Mouse (Mus musculus) lung, postnatal 0 days (tissue): ENCODE measurements at regions not wholly inside any gene's neighbourhood (a gene's known extent, or its start where the extent isn't known, plus 50 kb on each side); places are given as distances from the start of the nearest gene placed in this dataset.

Experiments used
- ATAC-seq: fragments of 200-750 bp; cut with Nextera tagmentation; 2 replicates; pipeline ENCODE4 v1.8.0; 2017; ENCODE audit warnings: moderate library complexity
- DNase-seq: peaks from one replicate; pipeline ENCODE4 v3.0.0-alpha.2; 2016; ENCODE audit warnings: low spot score
- H3K27ac ChIP-seq: fragments of 300-500 bp; sonication (generic); 2 replicates; pipeline ENCODE4 v1.5.1; 2014; ENCODE audit warnings: antibody characterized with exemption, mild to moderate bottlenecking, low read length, mixed read lengths
- H3K27me3 ChIP-seq: fragments of 300-500 bp; sonication (generic); replicated peaks from 2 replicates; pipeline ENCODE4 v1.6.1; 2014; ENCODE audit warnings: low read length, mixed read lengths; ENCODE audit not compliant: insufficient read depth
- H3K36me3 ChIP-seq: fragments of 300-500 bp; sonication (generic); 2 replicates; pipeline ENCODE4 v1.6.1; 2014; ENCODE audit warnings: low read length, mixed read lengths; ENCODE audit not compliant: insufficient read depth
- H3K4me1 ChIP-seq: fragments of 300-500 bp; sonication (generic); 2 replicates; pipeline ENCODE4 v1.6.1; 2014; ENCODE audit warnings: antibody characterized with exemption, low read depth, low read length, mixed read lengths; ENCODE audit not compliant: insufficient read depth
- H3K4me2 ChIP-seq: fragments of 300-500 bp; sonication (generic); replicated peaks from 2 replicates; pipeline ENCODE4 v1.6.1; 2014; ENCODE audit warnings: low read depth, mild to moderate bottlenecking, low read length, moderate library complexity, mixed read lengths
- H3K4me3 ChIP-seq: fragments of 300-500 bp; sonication (generic); 2 replicates; pipeline ENCODE4 v1.5.1; 2014; ENCODE audit warnings: low read depth, low read length
- H3K9ac ChIP-seq: fragments of 300-500 bp; sonication (generic); replicated peaks from 2 replicates; pipeline ENCODE4 v1.6.1; 2014; ENCODE audit warnings: low read depth, mild to moderate bottlenecking
- H3K9me3 ChIP-seq: fragments of 300-500 bp; sonication (generic); 2 replicates; pipeline ENCODE4 v1.6.1; 2016; ENCODE audit warnings: low read length, mixed read lengths
- CTCF ChIP-seq: IDR thresholded peaks from 2 replicates; pipeline ENCODE4 v1.5.1; 2016; ENCODE audit warnings: antibody characterized with exemption, mild to moderate bottlenecking
- EP300 ChIP-seq: IDR thresholded peaks from 2 replicates; pipeline ENCODE4 v1.6.1; 2016; ENCODE audit warnings: antibody characterized with exemption, mild to moderate bottlenecking, control low read depth
- WGBS: fragments of 180-500 bp; shearing (Covaris S2); extraction: QIAGEN DNeasy Blood & Tissue Kit; methylation state at CpG from one replicate; pipeline ENCODE4 v1.1.7; 2014; 5-methylcytosine and 5-hydroxymethylcytosine counted together

DNA sequence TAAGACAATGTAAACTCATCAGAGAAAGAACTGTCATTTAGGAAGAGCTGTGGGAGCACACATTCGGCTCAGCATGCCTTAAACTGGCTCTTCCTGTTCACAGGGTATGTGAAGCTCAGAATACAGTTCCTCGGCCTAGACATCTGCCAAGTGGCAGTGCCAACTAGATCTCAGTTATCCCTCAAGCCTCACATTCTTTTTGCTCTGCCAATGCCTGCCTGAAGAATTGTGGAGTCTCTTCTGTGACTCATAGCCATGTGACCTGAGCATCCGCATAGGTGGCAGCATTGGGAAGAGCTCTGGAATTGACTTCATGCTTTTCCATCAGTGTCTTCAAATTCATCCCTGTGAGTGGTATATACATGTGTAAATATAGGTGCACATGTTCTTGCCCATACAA lies 59.7 kb downstream of the Prlhr start:
- Histone ChIP-seq H3K9ac (no peak overlapping the region), H3K4me1 (no peaks in the 10 kb centered on the region), H3K27ac (no peak overlapping the region), H3K27me3 (no peaks in the 10 kb centered on the region), H3K4me2 (no peak overlapping the region), H3K36me3 (no peaks in the 10 kb centered on the region), H3K4me3 (no peak overlapping the region), H3K9me3 (no peaks in the 10 kb centered on the region)
- WGBS, result 63% methylated on average over 3 of the region's 3 CpGs
- TF ChIP-seq CTCF (no peak), EP300 (no peak)
- DNase-seq (no peak), ATAC-seq (no peak)

DNA sequence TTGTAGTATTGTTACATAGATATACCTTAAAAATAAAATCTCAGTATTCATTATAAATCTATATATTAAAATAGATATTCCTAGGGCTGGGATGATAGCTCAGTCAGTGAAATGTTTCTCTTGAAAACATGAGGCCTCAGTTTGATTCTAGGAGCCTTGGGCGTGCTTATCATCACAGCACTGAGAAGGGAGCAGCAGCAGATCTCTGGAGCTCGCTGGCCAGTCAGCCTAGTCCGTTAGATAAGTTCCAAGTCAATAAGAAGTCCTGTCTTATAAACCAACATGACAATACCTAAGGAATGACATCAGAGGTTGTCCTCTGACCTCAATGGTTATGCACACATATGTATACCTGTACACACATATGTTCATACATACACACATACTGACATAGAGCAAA lies 68.7 kb downstream of the Prlhr start:
- TF ChIP-seq EP300 (no peak), CTCF (no peak)
- H3K9me3 ChIP-seq, result no peaks in the 10 kb centered on the region
- no peak for DNase-seq
- no peaks in the 10 kb centered on the region for H3K27me3 ChIP-seq
- H3K4me1 ChIP-seq, result no peaks in the 10 kb centered on the region
- no peak overlapping the region for H3K4me2 ChIP-seq
- ATAC-seq, result no peak
- no peaks in the 10 kb centered on the region for H3K36me3 ChIP-seq
- H3K27ac ChIP-seq, result no peak overlapping the region
- WGBS, result 65% methylated on average over 3 of the region's 3 CpGs
- no peak overlapping the region for H3K4me3 ChIP-seq
- H3K9ac ChIP-seq, result no peak overlapping the region

DNA sequence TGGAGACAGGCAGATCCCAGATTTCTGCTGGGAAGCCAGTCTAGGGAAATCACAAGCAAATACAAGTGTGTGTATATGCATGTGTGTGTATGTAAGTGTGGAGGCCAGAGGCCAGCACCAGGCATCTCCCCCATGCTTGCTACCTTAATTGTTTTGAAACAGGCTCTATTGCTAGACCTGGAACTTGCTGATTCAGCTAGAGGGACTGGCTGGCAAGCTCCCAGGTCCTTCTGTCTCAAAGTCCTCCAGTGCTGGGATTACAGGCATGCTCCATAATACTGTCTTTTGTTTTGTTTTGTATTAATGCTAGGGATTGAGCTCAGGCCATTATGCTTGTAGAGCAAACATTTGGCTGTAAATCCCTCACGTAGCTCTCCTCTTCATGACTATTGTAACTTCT lies 70.4 kb downstream of the Prlhr start:
- TF ChIP-seq EP300 (no peak), CTCF (no peak)
- DNase-seq, result no peak
- no peaks in the 10 kb centered on the region for H3K27me3 ChIP-seq
- 57% methylated on average over 1 of the region's 1 CpGs for WGBS
- no peak for ATAC-seq
- no peak overlapping the region for H3K9ac ChIP-seq
- H3K27ac ChIP-seq, result no peak overlapping the region
- H3K36me3 ChIP-seq, result no peaks in the 10 kb centered on the region
- H3K4me2 ChIP-seq, result no peak overlapping the region
- H3K4me3 ChIP-seq, result no peak overlapping the region
- no peaks in the 10 kb centered on the region for H3K4me1 ChIP-seq
- H3K9me3 ChIP-seq, result no peaks in the 10 kb centered on the region

DNA sequence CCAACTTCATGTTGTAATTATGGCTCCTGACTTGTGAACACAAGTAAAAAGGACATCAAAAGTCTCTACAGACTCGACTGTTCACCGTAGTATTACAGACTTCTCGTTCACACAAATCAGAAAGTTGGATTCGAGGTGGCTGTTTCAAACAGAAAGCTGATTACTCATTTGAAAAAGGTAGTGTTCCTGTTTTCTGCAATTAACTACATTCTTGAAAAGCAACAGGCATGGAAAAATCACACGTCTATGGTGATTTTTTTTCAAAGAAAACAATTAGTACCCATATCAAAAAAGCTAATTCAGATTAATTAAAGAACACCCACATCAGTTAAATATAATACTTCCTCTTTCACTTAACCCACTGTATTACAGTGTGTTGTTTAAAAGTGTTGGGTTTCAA lies 71.5 kb downstream of the Prlhr start:
- H3K9me3 ChIP-seq, result no peaks in the 10 kb centered on the region
- WGBS, result 73% methylated on average over 5 of the region's 5 CpGs
- no peak overlapping the region for H3K27ac ChIP-seq
- ATAC-seq, result no peak
- no peak overlapping the region for H3K4me3 ChIP-seq
- no peaks in the 10 kb centered on the region for H3K36me3 ChIP-seq
- H3K9ac ChIP-seq, result no peak overlapping the region
- no peak for TF ChIP-seq EP300
- no peak for TF ChIP-seq CTCF
- no peaks in the 10 kb centered on the region for H3K27me3 ChIP-seq
- no peaks in the 10 kb centered on the region for H3K4me1 ChIP-seq
- H3K4me2 ChIP-seq, result no peak overlapping the region
- DNase-seq, result no peak

DNA sequence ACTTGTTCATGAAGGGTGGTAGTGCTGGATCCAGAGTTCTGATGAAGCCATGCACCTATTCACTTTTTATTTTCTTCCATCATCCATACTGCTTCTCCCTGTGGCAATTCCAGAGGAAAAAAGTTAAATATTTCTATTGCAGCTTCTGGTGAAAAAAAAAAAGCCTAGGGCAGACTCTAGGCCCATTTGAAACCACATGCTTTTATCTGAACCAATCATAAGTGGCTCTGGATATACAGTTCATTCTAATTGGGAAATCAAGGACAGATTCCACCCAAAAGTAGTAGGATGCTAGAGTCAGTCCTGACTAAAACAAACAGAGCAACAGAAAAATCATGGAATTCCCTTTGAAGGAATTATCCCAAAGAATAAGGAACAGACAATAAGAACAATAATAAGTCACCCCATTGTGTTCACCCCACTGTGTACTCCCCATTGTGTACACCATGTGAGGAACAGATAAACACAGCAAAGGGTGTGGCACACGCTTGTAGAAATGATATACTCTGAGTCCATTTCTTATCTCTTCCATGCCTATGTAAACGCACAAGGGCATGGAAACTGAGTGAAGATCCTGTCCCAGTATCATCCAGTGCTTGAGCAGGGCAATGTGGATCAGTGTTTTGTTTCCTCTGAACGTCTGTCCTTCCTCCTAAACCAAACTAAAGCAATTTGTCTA lies 81.4 kb downstream of the Prlhr start:
- ATAC-seq (no peak), DNase-seq (no peak)
- Histone ChIP-seq H3K9me3 (no peaks in the 10 kb centered on the region), H3K27me3 (no peaks in the 10 kb centered on the region), H3K36me3 (no peaks in the 10 kb centered on the region), H3K4me1 (no peaks in the 10 kb centered on the region), H3K4me3 (no peak overlapping the region), H3K27ac (no peak overlapping the region), H3K4me2 (no peak overlapping the region), H3K9ac (no peak overlapping the region)
- TF ChIP-seq CTCF (no peak), EP300 (no peak)
- WGBS, result 24% methylated on average over 3 of the region's 3 CpGs

DNA sequence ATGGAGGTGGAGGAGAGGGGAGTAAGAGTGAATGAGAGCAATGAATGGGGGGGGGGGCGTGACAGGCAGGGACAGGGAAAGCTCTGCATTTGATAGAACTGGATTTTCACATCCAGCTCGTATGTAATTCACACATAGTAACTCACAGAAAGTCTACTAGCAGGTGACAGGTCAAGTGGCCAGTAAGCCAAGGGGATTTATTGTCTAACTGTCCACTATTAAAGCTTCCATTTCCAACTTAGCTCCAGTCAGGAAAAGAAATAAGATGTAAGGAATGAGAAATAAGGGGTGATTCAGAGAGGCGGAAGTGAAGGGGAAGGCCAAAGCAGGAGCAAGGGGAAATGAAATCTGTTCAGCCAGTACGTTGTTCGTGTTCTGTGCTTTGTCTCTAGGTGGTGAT lies 83.4 kb downstream of the Prlhr start:
- no peak overlapping the region for H3K4me2 ChIP-seq
- WGBS, result 56% methylated on average over 5 of the region's 5 CpGs
- H3K4me1 ChIP-seq, result no peaks in the 10 kb centered on the region
- no peaks in the 10 kb centered on the region for H3K9me3 ChIP-seq
- no peak overlapping the region for H3K4me3 ChIP-seq
- H3K36me3 ChIP-seq, result no peaks in the 10 kb centered on the region
- H3K27ac ChIP-seq, result no peak overlapping the region
- TF ChIP-seq EP300, result no peak
- TF ChIP-seq CTCF, result no peak
- ATAC-seq, result no peak
- no peak for DNase-seq
- H3K9ac ChIP-seq, result no peak overlapping the region
- no peaks in the 10 kb centered on the region for H3K27me3 ChIP-seq

DNA sequence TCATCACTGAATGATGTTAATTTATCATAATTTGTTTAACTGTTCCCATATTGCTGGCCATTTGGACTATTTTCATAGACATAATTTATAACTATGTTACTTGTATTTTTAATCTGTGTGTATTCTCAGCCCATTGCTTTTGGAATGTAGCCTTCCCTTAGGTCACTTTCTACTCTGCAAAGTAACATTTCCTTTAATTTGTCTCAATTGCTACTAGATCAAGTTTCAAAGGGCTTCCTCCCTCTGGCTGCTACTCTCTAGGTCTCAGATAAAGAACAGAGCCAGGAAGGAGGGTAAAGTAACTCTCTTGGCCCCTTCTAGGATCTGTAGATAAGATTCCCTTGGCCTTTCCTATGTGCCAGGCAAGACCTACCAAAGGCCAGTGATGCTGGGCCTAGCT lies 85.4 kb downstream of the Prlhr start:
- H3K27me3 ChIP-seq, result no peaks in the 10 kb centered on the region
- DNase-seq (no peak), ATAC-seq (no peak)
- no peak overlapping the region for H3K27ac ChIP-seq
- H3K4me2 ChIP-seq, result no peak overlapping the region
- TF ChIP-seq EP300 (no peak), CTCF (no peak)
- no peaks in the 10 kb centered on the region for H3K9me3 ChIP-seq
- H3K4me1 ChIP-seq, result no peaks in the 10 kb centered on the region
- H3K9ac ChIP-seq, result no peak overlapping the region
- H3K36me3 ChIP-seq, result no peaks in the 10 kb centered on the region
- no peak overlapping the region for H3K4me3 ChIP-seq
